Mouse (Mus musculus) frontal cortex, postnatal 36 days (tissue): ENCODE data around the gene Fbln2.

Source experiments
- DNase-seq, 2 experiments: peaks; one replicate each; pipeline ENCODE4 v3.0.0; 2022; ENCODE audit warnings: low spot score in 2 of 2

Fbln2 gene

GRCm38 (mm10) chr6:91192851-91193545, 19.3 kb upstream of the Fbln2 start:
- DNase-seq, result no peak

- DNase-seq, result no peak
Observed at GRCm38 (mm10) chr6:91198456-91198855, 13.8 kb upstream of the Fbln2 start.

- DNase-seq, result peak; percentile 60 to 66
Observed at GRCm38 (mm10) chr6:91200429-91201188, 11.6 kb upstream of the Fbln2 start.

- DNase-seq, result no peak
Observed at GRCm38 (mm10) chr6:91201881-91202341, 10.3 kb upstream of the Fbln2 start.

- DNase-seq, result no peak
Observed at GRCm38 (mm10) chr6:91202571-91202970, 9.7 kb upstream of the Fbln2 start.

GRCm38 (mm10) chr6:91205346-91205745, 6.9 kb upstream of the Fbln2 start:
- no peak for DNase-seq

- DNase-seq, result no peak
Observed at GRCm38 (mm10) chr6:91205791-91206190, 6.5 kb upstream of the Fbln2 start.

- DNase-seq, result no peak
Observed at GRCm38 (mm10) chr6:91207491-91207890, 4.8 kb upstream of the Fbln2 start.

- no peak for DNase-seq
Observed at GRCm38 (mm10) chr6:91209780-91210179, 2.5 kb upstream of the Fbln2 start.

GRCm38 (mm10) chr6:91210852-91211251, 1.4 kb upstream of the Fbln2 start:
- DNase-seq, result no peak

GRCm38 (mm10) chr6:91212571-91212970, 316 bp downstream of the Fbln2 start:
- DNase-seq, result peak in 1 of 2 experiments; percentile 37

- DNase-seq, result no peak
Observed at GRCm38 (mm10) chr6:91213287-91214218, 1.3 kb downstream of the Fbln2 start.

- peak; percentile 31 to 48 for DNase-seq
Observed at GRCm38 (mm10) chr6:91215454-91215853, 3.2 kb downstream of the Fbln2 start.

- DNase-seq, result no peak
Observed at GRCm38 (mm10) chr6:91218445-91218844, 6.2 kb downstream of the Fbln2 start.

- no peak for DNase-seq
Observed at GRCm38 (mm10) chr6:91218871-91219270, 6.6 kb downstream of the Fbln2 start.

- no peak for DNase-seq
Observed at GRCm38 (mm10) chr6:91220062-91220461, 7.8 kb downstream of the Fbln2 start.

GRCm38 (mm10) chr6:91221094-91221493, 8.8 kb downstream of the Fbln2 start:
- DNase-seq, result no peak

- DNase-seq, result no peak
Observed at GRCm38 (mm10) chr6:91222694-91223346, 10.6 kb downstream of the Fbln2 start.

- DNase-seq, result no peak
Observed at GRCm38 (mm10) chr6:91224939-91225338, 12.7 kb downstream of the Fbln2 start.

GRCm38 (mm10) chr6:91225346-91225745, 13.1 kb downstream of the Fbln2 start:
- no peak for DNase-seq

- DNase-seq, result no peak
Observed at GRCm38 (mm10) chr6:91226058-91226457, 13.8 kb downstream of the Fbln2 start.
